Mouse (Mus musculus) limb, embryonic 11.5 days (tissue): ENCODE results near the gene Cdkl1. TPM values are rescaled to one million over a fixed set of nuclear protein-coding genes. Genes with fewer than 3 reads are reported as not detected.
A peak's percentile ranks its signal among the peaks of the same experiment; 100 is the strongest.

Experiments used
- ATAC-seq: fragments of 200-750 bp; cut with Nextera tagmentation; 2 replicates; pipeline ENCODE4 v1.8.0; 2017; ENCODE audit warnings: low read depth; ENCODE audit not compliant: insufficient number of reproducible peaks, low FRiP score, low TSS enrichment
- DNase-seq: peaks from one replicate; pipeline ENCODE4 v3.0.0-alpha.2; 2015; ENCODE audit warnings: low spot score
- H3K27ac ChIP-seq: fragments of 300-500 bp; sonication (generic); replicated peaks from 2 replicates; pipeline ENCODE4 v1.5.1; 2014; ENCODE audit warnings: low read depth, mild to moderate bottlenecking, low read length
- H3K27me3 ChIP-seq: fragments of 300-500 bp; sonication (generic); 2 replicates; pipeline ENCODE4 v1.6.1; 2014; ENCODE audit warnings: mild to moderate bottlenecking, low read length, mixed read lengths; ENCODE audit not compliant: control insufficient read depth, insufficient read depth
- H3K36me3 ChIP-seq: fragments of 300-500 bp; sonication (generic); 2 replicates; pipeline ENCODE4 v1.6.1; 2014; ENCODE audit warnings: mild to moderate bottlenecking, low read length, moderate library complexity, mixed read lengths; ENCODE audit not compliant: control insufficient read depth, insufficient read depth
- H3K4me1 ChIP-seq: fragments of 300-500 bp; sonication (generic); 2 replicates; pipeline ENCODE4 v1.6.1; 2014; ENCODE audit warnings: low read length, mixed read lengths; ENCODE audit not compliant: control insufficient read depth, insufficient read depth
- H3K4me2 ChIP-seq: fragments of 300-500 bp; sonication (generic); 2 replicates; pipeline ENCODE4 v1.6.1; 2014; ENCODE audit warnings: low read depth, mild to moderate bottlenecking, moderate library complexity; ENCODE audit not compliant: severe bottlenecking
- H3K4me3 ChIP-seq: fragments of 300-500 bp; sonication (generic); 2 replicates; pipeline ENCODE4 v1.5.1; 2014; ENCODE audit warnings: low read depth, low read length
- H3K9ac ChIP-seq: fragments of 300-500 bp; sonication (generic); 2 replicates; pipeline ENCODE4 v1.6.1; 2014; ENCODE audit warnings: mild to moderate bottlenecking, low read length
- H3K9me3 ChIP-seq: fragments of 300-500 bp; sonication (generic); 2 replicates; pipeline ENCODE4 v1.6.1; 2016; ENCODE audit warnings: low read length; ENCODE audit not compliant: control insufficient read depth
- WGBS: fragments of 180-500 bp; shearing (Covaris S2); extraction: QIAGEN DNeasy Blood & Tissue Kit; methylation state at CpG from one replicate; pipeline ENCODE4 v1.1.7; 2014; 5-methylcytosine and 5-hydroxymethylcytosine counted together
- microRNA counts: library from miRNA; unstranded; fragments of <30 nt; microRNA quantifications from one replicate; lab custom pipeline; 2016
- microRNA-seq: library from miRNA; unstranded; fragments of <30 nt; microRNA quantifications from one replicate; pipeline ENCODE4, GENCODE M21; 2016
- polyA plus RNA-seq: library from polyadenylated mRNA; unstranded; fragments of >200 nt; fragmentation: Nextera tagmentation; extraction: Ambion mirVana; gene quantifications from 2 replicates; pipeline ENCODE4 v1.2.1, GENCODE M21; 2014

Gene Cdkl1
- polyA plus RNA-seq, 1 experiment from 2014 or later: 1.3 TPM

DNA sequence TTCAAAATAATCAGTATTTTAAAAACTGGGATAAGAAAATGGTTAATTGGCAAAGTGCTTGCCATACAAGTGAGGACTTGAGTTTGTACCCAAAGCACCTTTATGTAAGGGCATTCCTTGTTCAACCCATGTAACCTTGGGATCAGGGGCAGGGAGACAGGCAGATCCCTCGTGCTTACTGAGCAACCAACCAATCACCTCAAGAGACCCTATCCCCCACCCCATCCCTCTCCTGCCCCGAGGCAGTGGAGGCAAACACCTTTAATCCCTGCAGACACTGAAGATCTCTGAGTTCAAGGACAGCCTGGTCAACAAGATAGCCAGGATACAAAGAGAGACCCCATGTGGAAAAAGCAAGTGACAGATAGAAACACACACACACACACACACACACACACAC is 67.7 kb downstream of the Cdkl1 start:
- H3K27ac ChIP-seq: no peak overlapping the region
- no peak overlapping the region for H3K9ac ChIP-seq
- peaks cover 7% of the 10 kb centered on the region for H3K36me3 ChIP-seq
- ATAC-seq (no peak), DNase-seq (no peak)
- 0 out of 2 replicates have a peak, but pooled peaks cover 5% of the 10 kb centered on the region for H3K4me1 ChIP-seq
- H3K4me3 ChIP-seq: peak overlapping the region; percentile 78; the same call in 1 of the 2 replicates
- no peaks in the 10 kb centered on the region for H3K27me3 ChIP-seq
- H3K4me2 ChIP-seq: peak overlapping the region; percentile 84; the same call in 1 of the 2 replicates
- H3K9me3 ChIP-seq: no peaks in the 10 kb centered on the region; the same call in 1 of the 2 replicates
- WGBS: 57% methylated on average over 2 of the region's 2 CpGs

DNA sequence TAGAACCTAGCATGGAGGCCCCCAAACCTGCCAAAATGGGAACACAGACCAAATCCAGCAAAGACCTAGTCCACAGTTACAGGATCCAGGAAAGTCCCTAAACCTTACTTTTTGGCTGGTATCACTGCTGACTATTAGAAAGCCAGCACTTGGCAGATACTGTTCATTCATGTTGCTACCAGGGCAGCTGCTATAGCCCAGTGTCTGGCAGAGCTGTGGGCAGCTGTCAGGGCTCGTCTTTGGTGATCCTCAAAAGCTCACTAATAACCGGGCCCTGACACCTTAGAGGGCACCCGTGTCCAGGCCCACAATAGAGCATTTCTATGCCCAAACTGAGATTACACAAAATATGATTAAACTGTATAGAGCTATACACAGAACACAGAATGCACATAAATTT is 68.2 kb downstream of the Cdkl1 start:
- 90% methylated on average over 3 of the region's 3 CpGs for WGBS
- no peak overlapping the region for H3K4me2 ChIP-seq
- H3K4me1 ChIP-seq: 0 out of 2 replicates have a peak, but pooled peaks cover 5% of the 10 kb centered on the region
- DNase-seq (no peak), ATAC-seq (no peak)
- no peaks in the 10 kb centered on the region; the same call in 1 of the 2 replicates for H3K9me3 ChIP-seq
- no peak overlapping the region for H3K9ac ChIP-seq
- H3K4me3 ChIP-seq: no peak overlapping the region
- H3K27ac ChIP-seq: no peak overlapping the region
- H3K36me3 ChIP-seq: peaks cover 10% of the 10 kb centered on the region
- H3K27me3 ChIP-seq: no peaks in the 10 kb centered on the region

DNA sequence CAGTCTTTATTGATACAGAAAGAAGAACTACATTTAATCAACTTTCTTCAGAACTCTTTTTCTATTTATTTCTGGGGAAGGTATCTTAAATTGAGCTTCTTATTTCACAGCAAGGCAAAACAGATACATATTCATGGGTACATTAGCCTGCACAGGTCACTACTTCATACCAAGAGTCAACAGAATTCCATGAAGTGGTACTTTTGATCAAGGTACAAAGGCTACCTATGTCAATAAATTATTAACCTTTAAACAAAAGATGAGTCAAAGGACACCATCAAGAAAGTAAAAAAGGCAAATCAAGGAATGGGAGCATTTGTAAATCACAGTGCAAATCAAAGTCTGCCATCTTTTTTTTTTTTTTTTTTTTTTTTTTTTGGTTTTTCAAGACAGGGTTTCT is 77.4 kb downstream of the Cdkl1 start:
- ATAC-seq (no peak), DNase-seq (no peak)
- H3K27ac ChIP-seq: no peak overlapping the region
- H3K9me3 ChIP-seq: no peaks in the 10 kb centered on the region
- no peaks in the 10 kb centered on the region for H3K27me3 ChIP-seq
- H3K4me3 ChIP-seq: no peak overlapping the region
- no peak overlapping the region for H3K4me2 ChIP-seq
- no peaks in the 10 kb centered on the region for H3K4me1 ChIP-seq
- H3K36me3 ChIP-seq: peaks cover 6% of the 10 kb centered on the region
- H3K9ac ChIP-seq: no peak overlapping the region

DNA sequence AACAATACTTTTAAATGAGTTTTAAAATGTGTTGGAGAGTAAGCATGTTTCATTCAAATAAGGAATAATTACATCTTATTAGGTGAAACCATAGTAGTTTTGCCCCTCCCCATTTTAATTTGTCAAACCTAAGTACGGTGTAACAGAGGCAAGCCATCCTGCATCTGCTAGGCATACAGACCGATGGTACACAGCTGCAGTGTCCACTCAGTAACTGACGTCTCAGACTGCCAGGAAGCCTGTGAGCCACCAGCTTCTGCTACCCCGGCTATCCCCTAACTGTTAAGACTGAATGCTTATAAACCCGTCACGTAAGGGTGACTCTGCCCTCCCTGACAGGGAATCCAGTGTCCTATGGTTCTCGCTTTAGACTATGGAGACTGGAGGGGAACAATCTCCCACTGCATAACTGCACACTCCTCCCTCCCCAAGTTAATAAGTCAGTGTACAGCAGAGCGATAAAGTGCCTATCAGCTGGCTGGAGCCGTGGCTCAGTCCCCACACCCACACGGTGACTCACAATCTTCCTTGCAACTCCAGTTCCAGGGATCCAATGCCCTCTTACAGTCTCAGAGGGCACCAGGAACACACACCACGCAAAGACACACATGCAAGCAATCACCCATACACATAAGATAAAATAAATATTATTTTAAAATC is 86.1 kb downstream of the Cdkl1 start:
- Histone ChIP-seq H3K4me2 (no peak overlapping the region), H3K9me3 (no peaks in the 10 kb centered on the region), H3K9ac (no peak overlapping the region), H3K36me3 (no peaks in the 10 kb centered on the region), H3K27ac (no peak overlapping the region), H3K4me1 (no peaks in the 10 kb centered on the region), H3K4me3 (no peak overlapping the region), H3K27me3 (no peaks in the 10 kb centered on the region)
- DNase-seq (no peak), ATAC-seq (no peak)
- WGBS: 90% methylated on average over 11 of the region's 11 CpGs

DNA sequence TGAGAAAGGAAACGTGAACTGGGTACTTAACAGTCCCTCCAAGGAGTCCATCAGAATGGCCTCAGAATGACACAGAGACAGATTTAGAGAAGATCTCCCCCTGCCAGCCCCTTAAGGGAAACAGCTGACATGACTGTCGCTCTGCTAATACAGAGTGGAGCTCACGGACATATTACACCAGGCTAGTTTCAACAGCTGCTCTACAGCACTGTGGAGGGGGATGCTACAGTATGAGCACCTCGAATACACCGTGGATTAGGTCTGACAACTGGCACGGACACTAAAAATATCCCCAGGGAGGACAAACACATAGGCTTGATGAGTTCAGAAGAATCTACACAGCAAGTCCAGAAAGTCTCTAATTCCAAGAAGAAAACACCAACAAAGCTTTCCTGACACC is 92.7 kb downstream of the Cdkl1 start:
- DNase-seq (no peak), ATAC-seq (no peak)
- Histone ChIP-seq H3K4me1 (no peaks in the 10 kb centered on the region), H3K4me3 (no peak overlapping the region), H3K36me3 (peaks cover 2% of the 10 kb centered on the region; the same call in 1 of the 2 replicates), H3K27me3 (no peaks in the 10 kb centered on the region), H3K27ac (no peak overlapping the region), H3K9ac (no peak overlapping the region), H3K4me2 (no peak overlapping the region), H3K9me3 (no peaks in the 10 kb centered on the region)
- 91% methylated on average over 6 of the region's 6 CpGs for WGBS

MicroRNA genes within 50 kb of the gene (microRNA counts, 519-probe panel; counts per million panel counts)
- microRNA mmu-miR-681 (lab: Ali Mortazavi, UCI): not detected

Small RNA genes within 50 kb of the gene (microRNA-seq; reads per million reads assigned to microRNA genes)
- not detected for gene Mir681

Other genes starting within 250 kb of the Cdkl1 start
- 36.6 and 37.5 TPM in 2 replicates for gene Vcpkmt, start 208.2 kb downstream of the Cdkl1 start, polyA plus RNA-seq
- gene Sos2, start 109.4 kb downstream of the Cdkl1 start, polyA plus RNA-seq: 10.5 and 11.1 TPM in 2 replicates
- 19.6 and 19.7 TPM in 2 replicates for gene L2hgdh, start 66.4 kb downstream of the Cdkl1 start, polyA plus RNA-seq
- gene Atp5s, start 66.3 kb downstream of the Cdkl1 start, polyA plus RNA-seq: 25.4 and 25.6 TPM in 2 replicates
- gene Atl1, start 101.3 kb upstream of the Cdkl1 start, polyA plus RNA-seq: 2.9 and 3.8 TPM in 2 replicates
- gene Map4k5, start 101.9 kb upstream of the Cdkl1 start, polyA plus RNA-seq: 42.7 and 43.0 TPM in 2 replicates
- gene Sav1, start 195.7 kb upstream of the Cdkl1 start, polyA plus RNA-seq: 12.7 and 13.1 TPM in 2 replicates